Mouse (Mus musculus): ENCODE measurements around the gene Rtkn2. TPM values are rescaled to one million over a fixed set of nuclear protein-coding genes. Genes with fewer than 3 reads are reported as not detected.

Gene Rtkn2
- polyA plus RNA-seq, 3 experiments from 2014 or later, result 0.21 to 0.87 (median 0.41) TPM

DNA sequence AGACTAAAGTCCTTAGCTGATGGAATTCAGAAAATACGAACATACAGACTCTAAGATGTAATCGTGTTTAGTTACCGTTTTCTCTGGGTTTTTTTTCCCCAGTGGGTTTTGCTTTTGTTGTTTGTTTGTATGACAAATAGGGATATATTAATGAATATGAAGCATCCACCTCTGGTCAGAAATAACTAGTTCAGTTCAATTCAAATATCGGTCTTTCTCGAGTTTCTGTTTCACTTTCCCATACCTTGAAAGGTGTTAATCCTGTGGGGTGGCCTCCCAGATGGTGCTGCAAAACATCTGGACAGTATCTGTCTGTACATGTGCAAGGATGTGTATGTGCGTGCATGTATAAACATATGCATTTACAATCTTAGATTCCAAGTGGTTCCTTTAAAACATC, 61.0 kb downstream of the Rtkn2 start:
- no peak for ATAC-seq

DNA sequence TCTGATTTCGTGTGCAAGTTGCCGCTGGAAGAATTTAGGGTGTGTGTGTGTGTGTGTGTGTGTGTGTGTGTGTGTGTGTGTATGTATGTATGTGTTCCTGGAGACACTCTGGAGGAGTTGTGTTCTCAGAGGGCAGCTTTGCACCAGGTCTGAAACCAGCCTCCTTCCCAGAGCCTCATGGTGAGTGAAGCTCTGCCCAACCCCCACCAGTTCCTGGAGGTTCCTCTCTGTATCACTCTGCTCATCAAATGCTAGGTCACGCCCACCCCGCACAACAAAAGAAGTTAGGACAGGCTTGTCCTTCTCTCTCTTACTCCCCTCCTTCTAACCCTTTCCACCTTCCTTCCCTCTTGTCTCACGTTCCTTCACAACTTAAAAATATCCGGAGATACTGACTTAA, 64.6 kb downstream of the Rtkn2 start:
- no peak for ATAC-seq

DNA sequence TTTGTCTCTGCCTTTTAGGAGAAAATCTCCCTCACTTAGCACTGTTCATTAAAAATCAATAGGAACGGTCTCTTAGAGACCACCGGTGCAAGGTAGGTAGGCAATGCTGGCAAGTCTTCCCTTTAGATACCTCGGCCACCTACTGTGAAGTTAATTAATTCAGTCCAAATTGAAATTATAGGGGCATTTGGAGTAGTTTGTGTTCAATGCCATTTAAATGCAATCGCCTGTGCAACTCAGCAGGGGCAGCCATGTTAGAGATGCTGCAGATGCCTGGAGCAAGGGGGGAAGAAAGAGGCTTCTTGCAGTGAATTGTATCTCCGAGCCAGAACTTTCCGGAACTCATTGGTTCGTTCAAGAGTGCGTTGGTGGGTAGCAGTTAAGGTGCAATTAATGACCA, 65.5 kb downstream of the Rtkn2 start:
- ATAC-seq, result no peak

DNA sequence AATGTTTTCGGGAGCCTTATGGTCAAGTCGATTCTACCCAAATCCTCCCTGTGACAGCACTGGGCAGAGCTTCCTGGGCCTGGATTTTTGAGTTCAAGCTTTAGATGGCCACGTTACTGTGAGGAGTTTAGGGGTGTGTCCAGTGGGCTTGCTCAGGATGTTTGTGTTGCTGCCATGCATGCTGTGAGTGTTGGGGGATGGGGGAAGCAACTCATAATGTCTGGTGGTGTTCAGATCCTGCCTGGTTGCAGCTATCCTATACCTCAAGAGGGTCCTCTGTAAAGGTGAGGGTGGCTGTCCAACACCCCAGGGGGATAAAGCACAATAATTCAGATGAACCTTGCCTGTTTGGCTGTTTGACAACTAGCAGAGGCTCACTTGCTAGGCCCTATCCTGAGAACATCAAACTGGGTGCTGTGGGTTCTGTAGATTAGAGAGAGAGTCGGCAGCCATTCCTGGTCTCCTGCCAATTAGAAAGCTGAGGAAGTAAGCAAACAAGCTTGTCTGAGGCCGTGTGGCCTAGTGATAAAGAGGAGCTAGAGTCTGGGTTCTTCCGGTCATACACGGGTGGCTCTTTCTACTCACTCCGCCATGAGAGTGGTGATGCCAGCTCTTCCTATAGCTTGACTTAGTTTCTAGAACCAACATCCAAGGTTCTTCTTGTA, 69.4 kb downstream of the Rtkn2 start:
- ATAC-seq, result no peak

DNA sequence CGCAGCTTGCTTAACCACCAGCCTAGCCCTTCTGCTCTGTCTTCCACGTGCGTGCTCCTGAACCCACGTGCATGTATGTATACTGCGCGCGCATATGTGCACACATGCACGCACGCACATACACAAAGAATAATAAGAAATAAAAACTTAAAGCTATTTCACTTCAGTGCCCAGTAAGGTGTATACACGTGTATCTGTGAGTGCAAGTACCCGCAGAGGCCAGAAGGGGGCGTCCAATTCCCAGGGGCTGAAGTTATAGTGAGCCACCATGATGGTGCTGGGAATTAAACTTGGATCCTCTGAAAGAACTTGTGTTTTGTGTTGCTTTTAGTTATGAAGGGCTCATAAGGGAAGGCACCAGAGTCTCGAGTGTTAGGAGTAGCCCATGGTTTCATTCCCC, 71.5 kb downstream of the Rtkn2 start:
- no peak for ATAC-seq

DNA sequence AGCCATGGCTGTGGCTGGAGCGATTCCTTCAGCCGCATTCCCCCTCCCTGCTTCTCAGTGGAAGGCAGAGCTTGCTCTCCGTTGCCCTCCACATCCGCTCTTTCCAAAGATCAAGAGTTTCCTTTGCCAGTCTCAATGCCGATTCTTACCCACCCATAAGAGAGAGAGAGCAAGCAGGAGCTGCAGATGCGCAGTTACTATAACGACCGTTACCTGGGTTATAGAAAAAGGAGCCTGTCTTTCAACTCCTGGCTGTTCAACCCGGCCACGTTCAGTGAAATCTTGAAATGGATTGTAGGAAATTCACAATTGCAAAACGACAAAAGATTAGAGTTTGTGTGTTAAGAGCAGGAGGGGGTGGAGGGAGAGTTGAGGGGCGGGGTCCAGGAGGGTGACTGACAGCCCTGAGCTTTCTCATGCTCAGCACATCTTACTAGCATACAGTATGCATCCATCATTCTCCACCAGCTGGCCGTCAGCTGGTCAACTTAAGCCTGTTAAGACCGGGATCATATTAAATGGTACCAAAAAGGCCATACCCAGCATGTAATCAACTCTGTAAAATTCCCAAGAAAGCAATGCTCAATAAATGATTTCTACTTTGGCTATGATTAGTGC, 72.1 kb downstream of the Rtkn2 start:
- ATAC-seq, result no peak

DNA sequence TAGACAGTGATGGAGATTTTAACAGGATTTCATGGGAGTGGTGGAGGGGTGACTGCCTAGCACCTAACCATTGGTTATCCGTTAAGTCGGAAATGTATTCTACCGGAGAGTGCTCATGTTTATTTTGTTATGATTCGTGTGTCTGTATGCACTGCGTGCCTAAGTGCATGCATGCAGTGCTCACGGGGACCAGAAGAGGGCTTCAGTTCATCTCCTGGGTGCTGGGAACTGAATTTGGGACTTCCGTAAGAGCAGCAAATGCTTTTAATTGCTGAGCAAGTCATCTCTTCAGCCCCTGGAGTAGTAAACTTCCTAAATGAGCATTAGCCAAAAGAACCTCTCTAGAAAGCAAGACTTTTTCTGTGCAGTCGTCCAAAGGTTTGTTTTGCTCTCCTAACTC, 72.9 kb downstream of the Rtkn2 start:
- ATAC-seq, result no peak

DNA sequence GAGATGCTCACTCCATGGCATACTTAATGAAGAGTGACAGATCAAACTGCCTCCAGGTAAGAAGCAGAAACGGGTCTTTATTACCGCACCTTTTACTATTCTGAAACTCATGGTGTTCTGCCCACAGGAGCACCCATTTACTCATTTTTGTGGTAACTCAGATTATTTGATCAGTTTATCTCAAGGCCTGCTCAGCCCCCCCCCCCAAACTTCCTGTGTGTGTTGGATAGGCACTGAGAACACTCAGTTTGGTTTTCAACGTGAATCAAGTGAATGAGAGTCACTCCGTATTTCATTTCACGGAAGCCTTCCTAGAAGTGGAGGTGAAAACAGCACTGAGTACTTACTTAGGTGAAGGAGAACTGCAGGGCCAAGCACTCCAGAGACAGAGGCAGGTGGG, 74.8 kb downstream of the Rtkn2 start:
- ATAC-seq, result peak; percentile 87

DNA sequence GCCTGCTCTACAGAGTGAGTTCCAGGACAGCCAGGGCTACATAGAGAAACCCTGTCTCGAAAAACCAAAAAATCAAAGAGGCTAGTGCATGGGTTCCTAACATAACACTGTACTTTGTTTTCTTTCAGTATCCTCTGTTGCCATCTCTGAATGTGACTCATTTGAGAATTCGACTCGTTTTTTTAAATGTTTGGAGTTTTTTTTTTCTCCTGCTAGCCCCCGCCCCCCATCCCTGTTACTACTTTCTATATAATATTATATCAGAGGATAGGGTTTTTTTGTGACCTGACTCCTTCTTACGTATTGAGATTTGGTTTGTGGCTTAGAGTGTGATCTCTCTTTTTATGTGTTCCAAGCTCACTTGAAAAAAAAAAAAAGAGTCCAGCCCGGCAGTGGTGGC, 75.3 kb downstream of the Rtkn2 start:
- peak; percentile 29 for ATAC-seq

DNA sequence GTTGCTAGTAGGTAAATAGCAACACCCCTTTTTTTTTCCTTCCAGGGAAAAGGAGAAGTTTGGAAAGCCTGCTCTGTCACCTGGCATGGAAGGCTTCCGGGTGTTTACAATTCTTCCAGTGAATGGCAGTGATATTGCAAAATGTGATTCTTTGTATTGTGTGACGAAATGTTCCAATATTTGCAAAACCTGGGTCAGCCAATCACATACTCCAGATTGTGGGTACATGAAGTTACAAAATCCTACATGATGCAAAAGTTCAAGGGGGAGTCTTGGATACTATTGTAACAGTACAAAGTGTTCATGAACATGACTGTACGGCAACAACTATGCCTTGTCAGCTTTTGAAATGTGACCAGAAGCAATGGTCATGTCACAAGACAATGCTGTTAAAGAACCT, 78.5 kb downstream of the Rtkn2 start:
- ATAC-seq, result no peak

DNA sequence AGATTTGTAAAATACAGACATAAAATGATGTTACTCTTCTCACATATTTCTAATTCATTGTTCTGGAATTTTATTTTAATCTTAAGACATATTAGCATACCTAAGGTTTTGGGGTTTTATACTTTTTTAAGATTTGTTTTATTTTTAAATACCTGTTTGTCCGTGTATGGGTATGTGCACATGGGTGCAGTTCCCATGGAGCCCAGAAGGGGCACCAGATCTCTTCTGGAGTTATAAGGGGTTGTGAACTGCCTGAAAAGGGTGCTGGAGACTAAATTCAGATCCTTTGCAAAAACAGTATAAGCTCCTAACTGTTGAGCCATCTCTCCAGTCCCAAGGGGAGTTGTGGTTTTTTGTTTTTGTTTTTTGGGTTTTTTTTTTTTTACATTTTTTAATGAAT, 79.0 kb downstream of the Rtkn2 start:
- ATAC-seq, result no peak

DNA sequence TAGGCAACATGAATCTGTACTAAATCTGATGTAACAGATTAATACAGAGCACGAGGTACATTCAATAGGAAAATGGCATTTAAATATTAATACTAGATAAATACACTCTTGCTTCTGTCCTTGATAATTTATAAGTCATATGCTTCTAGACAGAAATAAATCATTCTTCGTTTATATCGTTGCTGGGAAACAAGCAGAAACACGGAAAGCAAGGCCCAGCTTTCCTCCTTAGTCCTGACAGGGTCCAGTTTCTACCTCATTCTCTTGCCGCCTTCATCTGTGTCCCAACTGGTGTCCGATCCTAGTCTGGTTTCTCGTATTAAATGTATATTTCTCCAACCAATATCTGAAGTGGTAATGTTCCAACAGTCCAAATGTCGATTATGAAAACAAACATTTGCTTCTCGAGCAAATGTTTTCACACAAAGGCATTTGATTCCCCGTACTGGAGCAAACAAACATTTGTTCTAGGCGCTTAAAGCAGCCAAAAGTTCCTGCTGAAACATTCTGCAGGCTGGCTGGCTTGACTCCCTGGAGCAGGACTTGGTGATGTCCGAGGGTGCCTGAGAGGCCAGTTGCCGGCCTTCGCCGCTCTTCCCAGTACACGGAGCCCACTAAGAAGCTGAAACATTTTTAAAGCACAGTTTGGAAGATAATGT, 81.3 kb downstream of the Rtkn2 start:
- no peak for ATAC-seq

DNA sequence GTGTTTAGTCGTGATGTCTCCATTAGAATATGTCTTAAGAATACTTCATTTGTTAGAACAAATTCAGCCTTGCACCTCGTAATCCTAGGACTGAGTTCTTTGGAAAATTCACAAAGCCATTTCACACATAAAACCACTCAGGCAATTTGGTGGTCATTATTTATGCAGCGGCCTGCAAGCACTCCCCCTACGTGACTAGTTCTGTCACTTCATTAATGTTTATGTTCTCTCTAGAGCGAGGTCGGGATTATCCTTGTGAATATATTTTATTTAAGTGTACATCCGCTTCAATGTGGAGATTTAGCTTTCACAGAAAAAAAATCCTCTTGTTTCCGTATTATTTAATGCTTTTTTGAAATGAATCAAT, 81.9 kb downstream of the Rtkn2 start:
- no peak for ATAC-seq

DNA sequence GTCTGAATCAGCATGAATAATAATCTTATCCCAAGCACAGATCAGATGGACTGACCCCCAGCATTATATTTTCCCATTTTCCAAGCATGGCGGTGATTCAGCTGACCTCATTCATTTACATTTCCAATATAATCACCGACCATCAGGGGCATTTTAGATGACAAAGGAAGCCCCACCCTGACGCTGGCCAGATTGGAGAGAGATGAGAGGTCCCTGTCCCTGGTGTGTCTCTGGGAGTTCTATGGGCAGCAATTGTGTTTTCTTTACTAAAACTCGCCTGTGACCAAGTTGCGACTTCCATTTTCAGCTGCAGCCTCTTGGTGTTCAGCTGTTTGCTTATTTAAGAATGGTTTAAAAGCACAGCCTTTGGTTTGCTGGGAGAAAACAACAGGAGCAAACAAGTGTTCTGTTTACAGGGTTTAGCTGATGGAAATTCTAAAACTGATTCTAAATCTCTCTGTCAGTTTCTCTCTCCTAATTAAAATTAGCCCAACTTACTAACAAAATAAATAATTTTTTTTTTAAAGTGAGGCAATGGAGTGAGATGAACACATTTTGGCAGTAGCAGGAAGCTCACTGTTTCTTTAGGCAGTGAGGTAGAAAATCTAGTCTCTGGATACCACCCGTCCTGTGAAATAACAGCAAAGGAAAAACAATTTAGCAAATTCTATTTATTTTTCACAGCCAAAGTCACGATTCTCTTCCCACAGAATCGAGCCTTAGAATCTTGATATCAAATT, 84.6 kb downstream of the Rtkn2 start:
- ATAC-seq, result no peak

DNA sequence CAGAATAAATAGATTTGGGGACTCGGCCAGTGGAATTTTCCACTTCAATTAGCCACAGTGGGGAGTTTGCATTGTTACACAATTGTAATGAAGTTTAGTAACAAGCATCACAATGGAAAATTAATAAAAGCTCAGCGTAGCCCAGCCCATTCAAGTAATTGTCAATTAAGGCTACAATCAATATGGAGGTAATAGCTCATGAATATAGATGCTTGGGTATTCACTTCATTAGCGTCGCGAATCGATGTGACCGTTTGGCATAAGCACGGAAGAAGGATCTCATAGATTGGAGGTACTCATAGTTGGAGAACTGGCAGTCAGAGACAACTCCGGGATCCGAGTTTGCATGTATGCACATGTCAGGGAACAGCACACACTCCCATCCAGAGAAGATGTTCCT, 85.2 kb downstream of the Rtkn2 start:
- no peak for ATAC-seq

DNA sequence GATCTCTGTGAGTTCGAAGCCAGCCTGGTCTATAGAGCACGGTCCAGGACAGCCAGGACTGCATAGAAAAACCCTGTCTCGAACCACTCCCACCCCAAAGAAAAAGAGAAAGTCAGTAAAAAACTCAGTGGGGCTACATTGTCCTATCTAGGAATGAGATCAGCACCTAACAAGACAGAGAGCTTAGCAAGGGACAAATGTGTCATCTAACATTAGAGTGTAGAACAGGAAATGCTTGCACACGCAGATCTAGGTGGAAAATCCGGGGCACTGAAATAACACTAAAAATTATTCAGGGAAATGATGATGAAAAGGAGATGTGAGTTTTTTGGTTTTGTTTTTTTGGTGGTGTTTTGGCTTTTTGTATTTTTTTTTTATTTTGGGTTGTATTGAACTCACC, 86.8 kb downstream of the Rtkn2 start:
- peak; percentile 95 for ATAC-seq

DNA sequence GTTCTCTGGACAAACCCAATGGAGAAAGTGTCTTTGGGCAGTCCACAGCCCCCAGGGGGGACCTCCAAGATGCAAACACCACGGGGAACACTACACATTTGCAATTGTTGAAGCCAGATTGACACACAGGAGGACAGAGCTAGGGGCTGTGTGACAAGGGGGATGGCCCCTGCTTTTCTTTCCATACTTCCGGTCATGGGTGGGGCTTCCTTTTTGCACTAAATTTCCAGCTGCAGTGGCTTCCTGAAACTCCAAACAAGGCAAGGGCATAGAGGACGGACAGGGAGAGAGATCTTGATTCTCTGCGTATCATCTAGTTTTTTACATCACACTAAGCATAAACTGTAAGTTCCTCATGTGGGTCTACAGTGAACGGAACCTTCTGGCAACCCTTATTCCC, 88.6 kb downstream of the Rtkn2 start:
- no peak for ATAC-seq

DNA sequence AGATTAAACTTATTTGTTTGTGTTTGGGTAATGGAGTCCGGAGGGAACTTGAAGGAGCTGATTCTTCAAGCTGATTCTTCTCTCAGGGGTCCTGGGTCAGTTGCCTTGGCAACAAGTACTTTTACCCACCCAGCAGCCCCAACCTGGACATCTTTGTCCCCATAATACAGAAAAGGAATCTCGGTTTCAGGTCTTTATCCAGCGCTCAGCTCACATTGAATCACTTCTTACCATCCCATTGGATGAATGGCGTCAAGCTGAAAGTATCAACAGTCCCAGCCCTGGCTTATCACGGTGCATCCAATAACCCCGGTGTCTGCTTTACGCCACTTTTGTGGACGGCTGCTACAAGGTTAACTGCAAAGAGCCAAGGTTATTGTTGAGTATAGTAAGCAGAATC, 89.1 kb downstream of the Rtkn2 start:
- ATAC-seq, result no peak

DNA sequence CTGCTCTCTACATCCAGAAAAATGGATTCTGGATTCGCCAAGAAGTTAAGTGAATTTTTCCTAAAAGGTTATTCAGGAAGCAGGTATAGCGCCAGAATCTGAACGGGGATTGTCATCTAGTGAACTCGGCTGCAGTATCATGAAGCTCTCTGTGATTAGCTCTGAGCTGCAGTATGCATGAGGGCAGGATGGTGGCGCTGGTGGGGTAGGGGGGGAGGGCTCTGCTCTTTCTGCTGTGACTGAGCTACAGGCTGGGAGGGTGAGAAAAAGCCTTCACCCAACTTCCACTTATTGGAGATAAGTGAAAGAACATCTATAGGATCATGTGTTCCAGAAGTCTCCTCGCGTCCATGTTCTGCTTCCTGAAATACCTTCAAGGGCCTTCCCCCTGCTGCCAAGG, 91.7 kb downstream of the Rtkn2 start:
- ATAC-seq, result no peak

DNA sequence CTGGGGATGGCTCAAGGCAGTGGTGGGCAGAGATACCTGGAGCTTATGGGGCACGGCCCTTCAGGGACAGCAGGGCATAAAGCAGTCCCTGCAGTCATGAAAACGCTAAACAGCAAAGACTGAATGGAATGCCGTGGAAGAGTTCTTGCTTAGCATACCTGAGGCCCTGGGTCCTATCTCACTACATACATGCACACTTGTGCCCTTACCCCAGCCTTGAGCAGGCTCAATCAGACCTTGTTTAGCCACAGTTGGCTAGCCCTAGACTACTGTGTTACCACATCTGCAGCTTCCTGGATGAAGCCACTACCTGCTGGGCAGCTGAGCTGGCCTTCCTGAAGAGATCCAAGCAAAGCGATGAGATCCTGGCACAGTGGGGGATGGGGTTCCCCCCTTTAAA, 93.3 kb downstream of the Rtkn2 start:
- ATAC-seq, result no peak

DNA sequence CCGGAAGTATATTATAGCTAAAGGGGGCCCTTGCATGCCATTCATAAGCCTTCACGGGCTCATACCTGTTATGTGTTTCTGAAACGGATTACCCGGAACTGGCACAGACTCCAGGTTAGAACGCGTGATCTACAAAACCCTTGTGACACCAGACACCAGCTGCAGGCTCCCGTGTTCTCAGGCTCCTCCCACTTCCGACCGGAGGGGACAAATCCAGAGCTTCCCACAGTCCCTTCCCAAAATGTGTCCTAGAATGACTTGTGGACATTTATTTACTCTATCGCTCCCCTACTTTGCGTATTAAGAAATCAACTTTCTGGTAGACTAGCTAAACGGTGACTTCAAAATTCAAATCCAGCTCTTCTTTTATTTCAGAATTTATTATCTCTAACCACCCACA, 94.9 kb downstream of the Rtkn2 start:
- no peak for ATAC-seq

DNA sequence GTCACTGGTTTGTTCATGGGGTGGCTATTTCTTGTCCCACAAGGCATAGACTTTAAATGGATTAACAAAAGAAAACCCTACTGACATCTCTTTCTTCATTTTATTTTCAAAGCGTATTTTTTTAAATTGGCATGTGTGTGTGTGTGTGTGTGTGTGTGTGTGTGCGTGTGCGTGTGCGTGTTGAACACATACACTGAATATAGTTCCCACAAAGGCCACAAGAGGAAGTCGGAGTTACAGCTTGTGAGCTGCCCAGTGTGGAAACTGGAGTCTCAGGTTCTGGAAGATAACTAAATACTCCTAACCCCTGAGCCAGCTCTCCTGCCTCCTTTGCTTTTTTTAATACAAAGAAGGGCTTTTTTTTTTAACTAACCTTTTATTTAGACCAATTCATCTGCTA, 95.8 kb downstream of the Rtkn2 start:
- ATAC-seq, result no peak

DNA sequence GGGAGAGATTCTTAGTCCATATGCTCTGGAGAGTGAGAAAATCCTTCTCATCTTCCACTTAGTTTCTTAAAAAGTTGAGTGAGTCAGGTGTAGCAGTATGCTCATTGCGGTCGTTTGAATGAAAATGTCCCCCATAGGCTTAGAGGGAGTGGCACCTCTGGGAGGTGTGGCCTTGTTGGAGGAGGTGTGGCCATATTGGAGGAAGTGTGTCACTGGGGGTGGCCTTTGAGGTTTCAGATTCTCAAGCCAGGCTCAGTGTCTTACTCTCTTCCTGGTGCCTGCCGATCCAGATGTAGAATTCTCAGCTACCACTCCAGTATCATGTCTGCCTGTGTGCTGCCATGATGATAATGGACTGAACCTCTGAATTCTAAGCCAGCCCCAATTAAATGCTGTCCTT, 99.3 kb downstream of the Rtkn2 start:
- no peak for ATAC-seq

Data from inflammation-experienced regulatory T-cells, adult 6 months (primary cell).